Mouse (Mus musculus) hindbrain, embryonic 15.5 days (tissue): Measurements from ENCODE around the gene Il22ra1. TPM values are rescaled to one million over a fixed set of nuclear protein-coding genes. Genes with fewer than 3 reads are reported as not detected.

Experiments used
- ATAC-seq: fragments of 200-750 bp; cut with Nextera tagmentation; 2 replicates; pipeline ENCODE4 v1.8.0; 2017; ENCODE audit warnings: low read depth, moderate number of reproducible peaks, moderate TSS enrichment; ENCODE audit not compliant: low FRiP score
- H3K27ac ChIP-seq: fragments of 300-500 bp; sonication (generic); replicated peaks from 2 replicates; pipeline ENCODE4 v1.5.1; 2015; ENCODE audit warnings: mild to moderate bottlenecking, inconsistent platforms
- H3K27me3 ChIP-seq: fragments of 300-500 bp; sonication (generic); 2 replicates; pipeline ENCODE4 v1.6.1; 2015; ENCODE audit warnings: control low read depth, inconsistent platforms
- H3K36me3 ChIP-seq: fragments of 300-500 bp; sonication (generic); 2 replicates; pipeline ENCODE4 v1.6.1; 2015; ENCODE audit warnings: control low read depth, inconsistent platforms
- H3K4me1 ChIP-seq: fragments of 300-500 bp; sonication (generic); replicated peaks from 2 replicates; pipeline ENCODE4 v1.6.1; 2015; ENCODE audit warnings: control low read depth, inconsistent platforms
- H3K4me2 ChIP-seq: fragments of 300-500 bp; sonication (generic); 2 replicates; pipeline ENCODE4 v1.6.1; 2015; ENCODE audit warnings: moderate library complexity, mild to moderate bottlenecking, inconsistent platforms
- H3K4me3 ChIP-seq: fragments of 300-500 bp; sonication (generic); 2 replicates; pipeline ENCODE4 v1.5.1; 2015; ENCODE audit warnings: mild to moderate bottlenecking, inconsistent platforms
- H3K9ac ChIP-seq: fragments of 300-500 bp; sonication (generic); 2 replicates; pipeline ENCODE4 v1.6.1; 2015; ENCODE audit warnings: inconsistent platforms
- H3K9me3 ChIP-seq: fragments of 300-500 bp; sonication (generic); 2 replicates; pipeline ENCODE4 v1.6.1; 2016; ENCODE audit warnings: control low read depth, inconsistent platforms
- WGBS: fragments of 180-500 bp; shearing (Covaris S2); methylation state at CpG from one replicate; pipeline ENCODE4 v1.1.7; 2015; 5-methylcytosine and 5-hydroxymethylcytosine counted together
- polyA plus RNA-seq: library from polyadenylated mRNA; unstranded; fragments of >200 nt; fragmentation: Nextera tagmentation; extraction: Ambion mirVana; gene quantifications from 2 replicates; pipeline ENCODE4 v1.2.1, GENCODE M21; 2015

Il22ra1 gene
- polyA plus RNA-seq, 1 experiment from 2014 or later, result not detected

GRCm38 (mm10) chr4:135780255-135780654 is 52.3 kb downstream of the Il22ra1 start:
- H3K4me1 ChIP-seq, result no peaks in the 10 kb centered on the region
- H3K9ac ChIP-seq, result no peak overlapping the region
- ATAC-seq, result no peak
- H3K4me2 ChIP-seq, result no peak overlapping the region
- H3K4me3 ChIP-seq, result no peak overlapping the region
- 84% methylated on average over 3 of the region's 3 CpGs for WGBS
- no peak overlapping the region for H3K27ac ChIP-seq
- H3K27me3 ChIP-seq, result no peaks in the 10 kb centered on the region
- no peaks in the 10 kb centered on the region for H3K9me3 ChIP-seq
- H3K36me3 ChIP-seq, result no peaks in the 10 kb centered on the region

- H3K9ac ChIP-seq, result no peak overlapping the region
- no peaks in the 10 kb centered on the region for H3K4me1 ChIP-seq
- no peak overlapping the region for H3K4me2 ChIP-seq
- no peaks in the 10 kb centered on the region for H3K27me3 ChIP-seq
- no peak overlapping the region for H3K27ac ChIP-seq
- H3K9me3 ChIP-seq, result no peaks in the 10 kb centered on the region
- no peaks in the 10 kb centered on the region for H3K36me3 ChIP-seq
- no peak for ATAC-seq
- 90% methylated on average over 5 of the region's 5 CpGs for WGBS
- no peak overlapping the region for H3K4me3 ChIP-seq
These were observed 53.3 kb downstream of the Il22ra1 start for GRCm38 (mm10) chr4:135781304-135781703.

- no peak for ATAC-seq
- Histone ChIP-seq H3K9me3 (no peaks in the 10 kb centered on the region), H3K9ac (no peak overlapping the region), H3K4me3 (no peak overlapping the region), H3K4me2 (no peak overlapping the region), H3K27me3 (no peaks in the 10 kb centered on the region), H3K27ac (no peak overlapping the region), H3K36me3 (no peaks in the 10 kb centered on the region), H3K4me1 (no peaks in the 10 kb centered on the region)
- 83% methylated on average over 5 of the region's 5 CpGs for WGBS
These were observed 58.6 kb downstream of the Il22ra1 start for GRCm38 (mm10) chr4:135786581-135786980.

GRCm38 (mm10) chr4:135787271-135787670 is 59.3 kb downstream of the Il22ra1 start:
- Histone ChIP-seq H3K27me3 (no peaks in the 10 kb centered on the region), H3K4me3 (no peak overlapping the region), H3K36me3 (no peaks in the 10 kb centered on the region), H3K27ac (no peak overlapping the region), H3K4me2 (no peak overlapping the region), H3K9ac (no peak overlapping the region), H3K9me3 (no peaks in the 10 kb centered on the region), H3K4me1 (no peaks in the 10 kb centered on the region)
- WGBS, result 91% methylated on average over 6 of the region's 6 CpGs
- no peak for ATAC-seq

- Histone ChIP-seq H3K27me3 (no peaks in the 10 kb centered on the region), H3K4me3 (no peak overlapping the region), H3K36me3 (no peaks in the 10 kb centered on the region), H3K4me1 (no peaks in the 10 kb centered on the region), H3K9me3 (no peaks in the 10 kb centered on the region), H3K27ac (no peak overlapping the region), H3K9ac (no peak overlapping the region), H3K4me2 (no peak overlapping the region)
- ATAC-seq, result no peak
- 71% methylated on average over 2 of the region's 2 CpGs for WGBS
These were observed 61.2 kb downstream of the Il22ra1 start for GRCm38 (mm10) chr4:135789135-135789534.

- no peaks in the 10 kb centered on the region for H3K36me3 ChIP-seq
- no peak for ATAC-seq
- no peaks in the 10 kb centered on the region for H3K27me3 ChIP-seq
- H3K4me1 ChIP-seq, result no peaks in the 10 kb centered on the region
- H3K27ac ChIP-seq, result no peak overlapping the region
- no peak overlapping the region for H3K4me3 ChIP-seq
- no peak overlapping the region for H3K9ac ChIP-seq
- no peaks in the 10 kb centered on the region for H3K9me3 ChIP-seq
- 93% methylated on average over 5 of the region's 5 CpGs for WGBS
- no peak overlapping the region for H3K4me2 ChIP-seq
These were observed 64.8 kb downstream of the Il22ra1 start for GRCm38 (mm10) chr4:135792821-135793220.

GRCm38 (mm10) chr4:135797931-135798330 is 70.0 kb downstream of the Il22ra1 start:
- Histone ChIP-seq H3K4me2 (no peak overlapping the region), H3K27ac (no peak overlapping the region), H3K9me3 (no peaks in the 10 kb centered on the region), H3K4me1 (no peaks in the 10 kb centered on the region; the same call in 1 of the 2 replicates), H3K36me3 (no peaks in the 10 kb centered on the region), H3K9ac (no peak overlapping the region), H3K27me3 (no peaks in the 10 kb centered on the region), H3K4me3 (no peak overlapping the region)
- WGBS, result 29% methylated on average over 11 of the region's 11 CpGs
- no peak for ATAC-seq

- no peak overlapping the region for H3K9ac ChIP-seq
- ATAC-seq, result 0 out of 2 replicates have a peak, but pooled peaks have one; percentile 51
- H3K4me3 ChIP-seq, result no peak overlapping the region
- H3K27ac ChIP-seq, result no peak overlapping the region
- 18% methylated on average over 8 of the region's 8 CpGs for WGBS
- H3K27me3 ChIP-seq, result no peaks in the 10 kb centered on the region
- H3K4me2 ChIP-seq, result no peak overlapping the region
- no peaks in the 10 kb centered on the region for H3K36me3 ChIP-seq
- no peaks in the 10 kb centered on the region for H3K9me3 ChIP-seq
- H3K4me1 ChIP-seq, result no peaks in the 10 kb centered on the region; the same call in 1 of the 2 replicates
These were observed 73.6 kb downstream of the Il22ra1 start for GRCm38 (mm10) chr4:135801543-135801942.

Other genes starting within 250 kb of the Il22ra1 start
- 0.34 and 0.56 TPM in 2 replicates for gene Stpg1, start 233.4 kb upstream of the Il22ra1 start, polyA plus RNA-seq
- 8.1 and 9.6 TPM in 2 replicates for gene Nipal3, start 233.1 kb upstream of the Il22ra1 start, polyA plus RNA-seq
- gene Grhl3, start 154.5 kb upstream of the Il22ra1 start, polyA plus RNA-seq, result 1.1 and 1.8 TPM in 2 replicates
- 0.38 and 0.43 TPM in 2 replicates for gene Ifnlr1, start 41.9 kb upstream of the Il22ra1 start, polyA plus RNA-seq
- gene Myom3, start 31.5 kb downstream of the Il22ra1 start, polyA plus RNA-seq, result 0.31 and 0.38 TPM in 2 replicates
- 164 and 168 TPM in 2 replicates for gene Srsf10, start 127.6 kb downstream of the Il22ra1 start, polyA plus RNA-seq
- gene Pnrc2, start 145.7 kb downstream of the Il22ra1 start, polyA plus RNA-seq, result 97.7 and 97.9 TPM in 2 replicates
- gene Cnr2, start 167.2 kb downstream of the Il22ra1 start, polyA plus RNA-seq, result 0.05 and 0.26 TPM in 2 replicates
- gene Fuca1, start 192.6 kb downstream of the Il22ra1 start, polyA plus RNA-seq, result 63.5 and 72.8 TPM in 2 replicates
- gene Hmgcl, start 218.3 kb downstream of the Il22ra1 start, polyA plus RNA-seq, result 58.9 and 61.5 TPM in 2 replicates
- 43.8 and 48.1 TPM in 2 replicates for gene Gale, start 235.6 kb downstream of the Il22ra1 start, polyA plus RNA-seq
- gene Lypla2, start 244.5 kb downstream of the Il22ra1 start, polyA plus RNA-seq, result 200 and 214 TPM in 2 replicates